Mouse (Mus musculus) forebrain, postnatal 0 days (tissue): ENCODE data around the gene Olfr558. TPM values are rescaled to one million over a fixed set of nuclear protein-coding genes. Genes with fewer than 3 reads are reported as not detected.
A peak's percentile ranks its signal among the peaks of the same experiment; 100 is the strongest.

ENCODE experiments used
- ATAC-seq: fragments of 200-750 bp; cut with Nextera tagmentation; 2 replicates; pipeline ENCODE4 v1.8.0; 2017; ENCODE audit warnings: mild to moderate bottlenecking, moderate library complexity
- DNase-seq: peaks from one replicate; pipeline ENCODE4 v3.0.0-alpha.2; 2015
- H3K27ac ChIP-seq: fragments of 300-500 bp; sonication (generic); 2 replicates; pipeline ENCODE4 v1.5.1; 2014; ENCODE audit warnings: low read depth, mild to moderate bottlenecking, antibody characterized with exemption, low read length, moderate library complexity, mixed read lengths
- H3K27me3 ChIP-seq: fragments of 300-500 bp; sonication (generic); 2 replicates; pipeline ENCODE4 v1.6.1; 2014; ENCODE audit warnings: mild to moderate bottlenecking, low read length, mixed read lengths; ENCODE audit not compliant: insufficient read depth
- H3K36me3 ChIP-seq: fragments of 300-500 bp; sonication (generic); 2 replicates; pipeline ENCODE4 v1.6.1; 2014; ENCODE audit warnings: mild to moderate bottlenecking, moderate library complexity; ENCODE audit not compliant: insufficient read depth
- H3K4me1 ChIP-seq: fragments of 300-500 bp; sonication (generic); 2 replicates; pipeline ENCODE4 v1.6.1; 2014; ENCODE audit warnings: antibody characterized with exemption; ENCODE audit not compliant: insufficient read depth
- H3K4me2 ChIP-seq: fragments of 300-500 bp; sonication (generic); 2 replicates; pipeline ENCODE4 v1.6.1; 2014; ENCODE audit warnings: low read depth, mild to moderate bottlenecking, moderate library complexity
- H3K4me3 ChIP-seq: fragments of 300-500 bp; sonication (generic); 2 replicates; pipeline ENCODE4 v1.5.1; 2014; ENCODE audit warnings: low read depth, low read length, mixed read lengths
- H3K9ac ChIP-seq: fragments of 300-500 bp; sonication (generic); 2 replicates; pipeline ENCODE4 v1.6.1; 2014; ENCODE audit warnings: mild to moderate bottlenecking
- H3K9me3 ChIP-seq: fragments of 300-500 bp; sonication (generic); 2 replicates; pipeline ENCODE4 v1.6.1; 2016; ENCODE audit warnings: low read length
- CTCF ChIP-seq: sonication (generic); IDR thresholded peaks from 2 replicates; pipeline ENCODE4 v1.5.1; 2016; ENCODE audit warnings: antibody characterized with exemption, control low read depth, low read depth
- WGBS: fragments of 180-500 bp; shearing (Covaris S2); extraction: QIAGEN DNeasy Blood & Tissue Kit; methylation state at CpG from one replicate; pipeline ENCODE4 v1.1.7; 2014; 5-methylcytosine and 5-hydroxymethylcytosine counted together
- polyA plus RNA-seq: library from polyadenylated mRNA; unstranded; fragments of >200 nt; fragmentation: Nextera tagmentation; extraction: Ambion mirVana; gene quantifications from 2 replicates; pipeline ENCODE4 v1.2.1, GENCODE M21; 2015
- total RNA-seq: library from RNA; depleted of rRNA; stranded (reverse); fragments of >200 nt; gene quantifications from 2 replicates; pipeline ENCODE4 v1.2.3, GENCODE M21; 2014

Gene Olfr558
- total and polyA plus RNA-seq, 2 experiments from 2014 or later = not detected

DNA sequence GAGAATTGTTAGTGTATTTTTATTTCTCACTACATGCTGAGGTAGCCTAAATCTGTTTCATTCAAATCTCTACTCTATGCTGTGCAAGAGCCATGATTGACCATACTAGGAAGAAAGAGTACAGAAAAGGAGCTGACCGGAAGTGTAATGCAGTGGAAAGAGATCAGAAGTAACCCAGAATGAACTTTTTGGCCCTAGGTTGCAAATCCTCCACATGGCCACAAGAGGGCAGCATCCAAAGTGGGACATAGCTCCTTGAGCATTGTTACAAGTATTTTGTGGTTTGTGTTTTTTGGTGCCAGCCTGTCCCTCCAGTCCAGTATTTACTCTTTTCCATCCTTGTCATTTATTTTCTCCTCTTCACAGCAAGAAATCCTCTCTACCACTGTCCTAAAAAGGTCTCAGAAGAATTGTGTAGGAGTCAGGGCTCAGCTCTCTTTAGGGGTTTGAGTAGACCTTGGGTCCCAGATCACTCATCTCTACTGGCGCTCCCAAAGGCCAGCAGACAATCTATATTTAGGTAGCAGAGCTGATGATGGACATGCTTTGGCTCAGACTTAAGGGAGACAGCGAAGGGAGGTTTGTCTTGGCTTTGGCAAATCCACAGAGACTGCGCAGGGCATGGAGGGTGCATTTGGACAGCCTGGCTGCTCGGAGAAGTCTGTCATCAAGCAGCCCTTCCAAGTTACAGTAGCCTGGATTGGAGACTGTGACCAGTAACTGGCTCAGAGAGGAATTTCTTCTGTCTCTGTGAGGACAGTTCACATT is 6.5 kb upstream of the Olfr558 start, which contains the start of gene Olfr557:
Olfr557 (plus strand) TSS at position 553 of the 768 bp plus-strand sequence.
- Histone ChIP-seq H3K9me3 (no peaks in the 10 kb centered on the region), H3K9ac (no peak within 1 kb of the TSS), H3K27me3 (no peaks in the 10 kb centered on the region), H3K4me1 (no peaks in the 10 kb centered on the region), H3K4me2 (no peak within 1 kb of the TSS), H3K27ac (no peak within 1 kb of the TSS), H3K4me3 (no peak within 1 kb of the TSS), H3K36me3 (no peaks in the 10 kb centered on the region)
- peak; percentile 55 for DNase-seq
- ATAC-seq = no peak
- 81% methylated on average over 5 of the region's 5 CpGs for WGBS
- TF ChIP-seq CTCF = peak; percentile 82

DNA sequence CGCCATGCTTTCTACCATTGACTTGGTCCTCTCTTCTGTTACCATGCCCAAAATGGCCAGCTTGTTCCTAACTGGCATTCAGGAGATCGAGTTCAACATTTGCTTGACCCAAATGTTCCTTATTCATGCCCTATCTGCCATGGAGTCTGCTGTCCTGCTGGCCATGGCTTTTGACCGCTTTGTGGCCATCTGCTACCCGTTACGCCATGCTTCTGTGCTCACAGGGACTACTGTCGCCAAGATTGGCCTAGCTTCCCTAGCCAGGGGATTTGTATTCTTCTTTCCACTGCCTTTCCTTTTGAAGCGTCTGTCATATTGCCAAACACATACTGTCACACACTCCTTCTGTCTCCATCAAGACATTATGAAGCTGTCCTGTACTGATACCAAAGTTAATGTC is 3.6 kb upstream of the Olfr558 start:
- no peaks in the 10 kb centered on the region for H3K27me3 ChIP-seq
- no peak overlapping the region for H3K4me3 ChIP-seq
- no peak for DNase-seq
- H3K9me3 ChIP-seq = no peaks in the 10 kb centered on the region
- H3K4me1 ChIP-seq = no peaks in the 10 kb centered on the region
- no peak overlapping the region for H3K27ac ChIP-seq
- H3K4me2 ChIP-seq = no peak overlapping the region
- no peak for TF ChIP-seq CTCF
- 90% methylated on average over 7 of the region's 7 CpGs for WGBS
- no peaks in the 10 kb centered on the region for H3K36me3 ChIP-seq
- no peak for ATAC-seq
- H3K9ac ChIP-seq = no peak overlapping the region

DNA sequence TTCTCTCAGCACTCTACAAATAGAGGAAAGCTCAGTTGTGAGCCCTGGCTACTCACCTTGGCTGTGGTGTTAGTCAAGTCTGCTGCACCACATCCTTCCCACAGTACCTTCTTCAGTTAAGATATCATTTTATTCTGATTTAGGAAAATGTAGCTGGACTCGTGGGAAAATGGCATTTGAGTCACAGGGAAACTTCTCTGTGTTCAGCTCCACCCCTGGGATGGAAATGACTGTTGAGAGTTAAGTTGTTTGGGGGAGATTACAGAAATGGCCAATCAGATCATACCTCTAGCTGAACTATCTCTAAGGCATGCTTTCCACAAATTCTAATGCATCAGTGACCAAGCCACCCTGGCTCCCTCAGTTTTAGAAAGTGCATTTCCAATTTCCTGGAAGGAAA is 17.0 kb downstream of the Olfr558 start, which contains the start of gene Olfr33:
Olfr33 (minus strand) TSS at position 101 of the 400 bp plus-strand sequence.
- no peak within 1 kb of the TSS for H3K4me2 ChIP-seq

DNA sequence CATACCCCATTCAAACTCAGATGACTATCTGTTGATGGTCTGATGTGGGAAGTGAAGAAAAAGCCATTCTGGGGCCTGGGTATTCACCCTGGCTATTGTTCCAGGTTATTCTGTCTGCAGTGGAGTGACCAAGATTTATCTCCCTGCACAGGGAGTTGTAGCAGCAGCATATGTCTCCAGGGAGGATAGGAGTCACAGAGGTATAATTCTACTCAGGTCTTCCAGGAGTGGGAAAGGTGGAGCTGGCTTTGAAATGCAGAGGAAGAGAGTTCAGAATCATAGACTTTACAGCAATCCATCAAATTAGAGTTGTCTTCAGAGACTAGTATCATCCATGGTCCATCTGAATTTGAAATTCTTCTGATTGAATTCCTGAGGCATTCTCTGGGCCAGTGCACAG is 25.4 kb downstream of the Olfr558 start, which contains the start of gene Olfr559:
Olfr559 (minus strand) TSS at position 101 of the 400 bp plus-strand sequence.
- ATAC-seq (no peak), DNase-seq (no peak)
- Histone ChIP-seq H3K27me3 (no peaks in the 10 kb centered on the region), H3K4me1 (no peaks in the 10 kb centered on the region), H3K4me2 (no peak within 1 kb of the TSS), H3K4me3 (no peak within 1 kb of the TSS), H3K36me3 (no peaks in the 10 kb centered on the region), H3K9ac (no peak within 1 kb of the TSS), H3K27ac (no peak within 1 kb of the TSS), H3K9me3 (no peaks in the 10 kb centered on the region)
- no peak for TF ChIP-seq CTCF

More for the DNA sequence above, 17.0 kb downstream of the Olfr558 start, which contains the start of gene Olfr33:
- TF ChIP-seq CTCF = no peak
- DNase-seq = no peak
- no peak for ATAC-seq
- H3K27ac ChIP-seq = no peak within 1 kb of the TSS
- H3K4me3 ChIP-seq = no peak within 1 kb of the TSS
- H3K9ac ChIP-seq = no peak within 1 kb of the TSS
- H3K27me3 ChIP-seq = no peaks in the 10 kb centered on the region
- H3K4me1 ChIP-seq = no peaks in the 10 kb centered on the region
- 28% methylated on average over 1 of the region's 1 CpGs for WGBS
- H3K9me3 ChIP-seq = no peaks in the 10 kb centered on the region
- H3K36me3 ChIP-seq = no peaks in the 10 kb centered on the region

DNA sequence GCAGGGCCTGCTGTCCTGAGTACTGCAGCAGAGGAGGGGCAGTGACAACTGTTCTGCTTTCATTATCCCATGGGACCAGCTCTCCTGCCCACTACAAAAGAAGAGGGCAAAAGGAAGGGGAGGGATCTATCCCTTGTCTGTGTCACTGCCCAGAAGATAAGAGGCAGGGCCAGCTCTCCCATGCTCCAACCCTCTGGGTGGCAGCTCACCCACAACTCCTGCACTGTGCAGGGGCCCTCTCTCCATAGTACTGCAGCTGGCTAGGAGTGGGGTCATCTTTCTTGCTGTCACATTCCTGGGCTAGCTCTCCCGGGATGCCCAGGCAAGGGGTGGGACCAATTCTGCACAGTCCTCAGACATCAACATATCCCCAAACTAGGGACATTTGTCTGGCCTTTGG is 31.8 kb downstream of the Olfr558 start:
- no peak overlapping the region for H3K4me3 ChIP-seq
- no peak for TF ChIP-seq CTCF
- no peak overlapping the region for H3K27ac ChIP-seq
- H3K9ac ChIP-seq = no peak overlapping the region
- no peaks in the 10 kb centered on the region for H3K9me3 ChIP-seq
- H3K4me2 ChIP-seq = no peak overlapping the region
- whole genome bisulfite sequencing = 75% methylated on average over 1 of the region's 1 CpGs
- no peaks in the 10 kb centered on the region for H3K36me3 ChIP-seq
- DNase-seq (no peak), ATAC-seq (no peak)
- no peaks in the 10 kb centered on the region for H3K27me3 ChIP-seq
- H3K4me1 ChIP-seq = no peaks in the 10 kb centered on the region

DNA sequence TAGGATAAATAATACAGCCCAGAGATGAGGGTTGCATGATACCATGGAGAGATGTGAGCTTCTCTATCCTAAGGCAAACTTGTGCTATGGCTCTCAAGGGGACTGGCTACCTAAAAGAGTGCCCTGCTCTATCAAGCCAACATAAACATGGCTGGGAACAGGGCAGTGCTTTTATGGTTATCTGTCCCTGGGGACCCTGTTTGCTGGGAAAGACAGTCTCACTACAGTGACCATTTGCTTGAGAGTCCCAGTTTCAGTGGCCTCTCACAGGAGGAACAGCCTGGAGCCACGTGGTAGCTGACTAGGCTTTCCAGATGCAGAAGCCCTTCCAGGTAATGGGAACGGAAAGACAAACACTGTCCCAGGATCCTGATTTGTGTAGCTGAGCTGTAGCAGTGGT is 35.7 kb downstream of the Olfr558 start:
- Histone ChIP-seq H3K36me3 (no peaks in the 10 kb centered on the region), H3K4me2 (no peak overlapping the region), H3K9ac (no peak overlapping the region), H3K4me1 (no peaks in the 10 kb centered on the region), H3K9me3 (no peaks in the 10 kb centered on the region), H3K4me3 (no peak overlapping the region), H3K27me3 (no peaks in the 10 kb centered on the region), H3K27ac (no peak overlapping the region)
- WGBS = 74% methylated on average over 2 of the region's 2 CpGs
- DNase-seq (no peak), ATAC-seq (no peak)
- no peak for TF ChIP-seq CTCF

DNA sequence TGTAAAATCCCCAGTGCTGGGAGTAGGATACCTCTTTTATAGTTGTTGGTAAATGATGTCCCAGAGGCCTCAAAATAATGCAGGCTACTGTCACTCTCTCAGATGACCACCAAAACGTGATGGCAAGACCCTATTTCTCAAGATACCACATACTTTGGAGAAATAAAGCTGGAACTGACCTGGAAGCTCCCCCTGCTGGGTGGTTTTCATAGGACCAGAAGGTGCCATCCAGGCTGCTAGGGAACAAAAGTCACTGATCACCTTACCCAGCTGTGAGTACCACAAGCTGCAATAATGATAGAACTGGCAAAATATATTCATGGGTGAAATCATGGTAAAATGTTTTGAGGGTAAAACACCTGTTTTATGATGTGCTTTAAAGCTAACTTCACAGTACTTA is 50.1 kb downstream of the Olfr558 start:
- no peak for DNase-seq
- Histone ChIP-seq H3K9ac (no peak overlapping the region), H3K36me3 (no peaks in the 10 kb centered on the region), H3K27ac (no peak overlapping the region), H3K27me3 (no peaks in the 10 kb centered on the region), H3K4me3 (no peak overlapping the region), H3K4me2 (no peak overlapping the region), H3K9me3 (no peaks in the 10 kb centered on the region), H3K4me1 (no peaks in the 10 kb centered on the region)
- 12% methylated on average over 1 of the region's 1 CpGs for WGBS
- ATAC-seq = no peak
- TF ChIP-seq CTCF = no peak
